Mouse (Mus musculus) CH12.LX (cell line): ENCODE measurements at regions not wholly inside any gene's neighbourhood (a gene's known extent, or its start where the extent isn't known, plus 50 kb on each side); places are given as distances from the start of the nearest gene placed in this dataset.

ENCODE experiments used
- CTCF ChIP-seq, 2 experiments: IDR thresholded peaks in 1 of 2; conservative IDR thresholded peaks in 1 of 2; 2 replicates each; pipeline ENCODE4 v1.5.1; 2011 to 2012; ENCODE audit warnings: low read depth in 2 of 2, low read length in 2 of 2, improper control_type of control experiment in 1 of 2, inconsistent platforms in 1 of 2, mild to moderate bottlenecking in 1 of 2, moderate library complexity in 1 of 2
- MXI1 ChIP-seq: IDR thresholded peaks from 2 replicates; pipeline ENCODE4 v1.6.1; 2011; ENCODE audit warnings: mild to moderate bottlenecking, low read depth, low read length, improper control_type of control experiment
- PAX5 ChIP-seq: IDR thresholded peaks from 2 replicates; pipeline ENCODE4 v1.6.1; 2012; ENCODE audit warnings: low read length, inconsistent platforms, mixed read lengths
- POLR2A ChIP-seq: IDR thresholded peaks from 2 replicates; pipeline ENCODE4 v1.6.1; 2011; ENCODE audit warnings: low read depth, mild to moderate bottlenecking, improper control_type of control experiment, low read length
- POLR2AphosphoS2 ChIP-seq: IDR thresholded peaks from 2 replicates; pipeline ENCODE4 v1.6.1; 2011; ENCODE audit warnings: low read depth, low read length, improper control_type of control experiment
- RAD21 ChIP-seq: IDR thresholded peaks from 2 replicates; pipeline ENCODE4 v1.6.1; 2011; ENCODE audit warnings: low read depth, mild to moderate bottlenecking, low read length, improper control_type of control experiment, moderate library complexity
- USF1 ChIP-seq: IDR thresholded peaks from 2 replicates; pipeline ENCODE4 v1.6.1; 2014; ENCODE audit warnings: low read depth, mild to moderate bottlenecking, inconsistent platforms, low read length, improper control_type of control experiment

DNA sequence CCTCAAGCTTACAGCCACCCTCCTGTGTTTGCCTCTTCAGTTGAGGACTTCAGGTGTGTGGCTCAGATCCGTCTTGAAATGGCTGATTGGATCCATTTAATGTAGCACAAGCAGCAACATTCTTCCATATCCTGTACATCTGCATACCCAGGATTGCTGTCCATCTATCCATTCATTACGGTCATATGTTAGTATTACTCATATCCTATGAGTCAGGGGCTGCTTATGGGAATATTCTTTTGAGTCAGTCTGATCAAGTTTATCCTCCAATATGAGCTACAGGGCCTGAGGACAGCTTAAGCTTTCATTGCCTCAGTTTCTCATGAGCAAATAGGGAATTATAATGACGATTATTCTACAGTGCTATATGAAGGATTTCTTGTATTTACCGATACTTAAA, 293.7 kb downstream of the Plpp3 start:
- TF ChIP-seq PAX5: no peak
- TF ChIP-seq CTCF (conservative IDR thresholded peaks at IDR 0.05 in 1 of 2, IDR thresholded peaks at IDR 0.05 in 1 of 2; ENCODE audit: low read depth in 2 of 2, low read length in 2 of 2): no peak
- no peak for TF ChIP-seq POLR2A
- TF ChIP-seq USF1: no peak
- TF ChIP-seq RAD21: no peak
- no peak for TF ChIP-seq MXI1
- no peak for TF ChIP-seq POLR2AphosphoS2
